Mouse (Mus musculus) embryonic facial prominence, embryonic 14.5 days (tissue): Measurements from ENCODE around the gene Akr1e1. TPM values are rescaled to one million over a fixed set of nuclear protein-coding genes. Genes with fewer than 3 reads are reported as not detected.
A peak's percentile ranks its signal among the peaks of the same experiment; 100 is the strongest.

ENCODE experiments used
- ATAC-seq: fragments of 200-750 bp; cut with Nextera tagmentation; 2 replicates; pipeline ENCODE4 v1.8.0; 2017; ENCODE audit warnings: low read depth, moderate number of reproducible peaks, moderate TSS enrichment
- DNase-seq: peaks from one replicate; pipeline ENCODE4 v3.0.0-alpha.2; 2015; ENCODE audit warnings: low spot score
- H3K27ac ChIP-seq: fragments of 300-500 bp; sonication (generic); replicated peaks from 2 replicates; pipeline ENCODE4 v1.5.1; 2014; ENCODE audit warnings: low read depth, mild to moderate bottlenecking, low read length, moderate library complexity
- H3K27me3 ChIP-seq: fragments of 300-500 bp; sonication (generic); replicated peaks from 2 replicates; pipeline ENCODE4 v1.6.1; 2014; ENCODE audit warnings: low read length; ENCODE audit not compliant: control insufficient read depth, insufficient read depth
- H3K36me3 ChIP-seq: fragments of 300-500 bp; sonication (generic); 2 replicates; pipeline ENCODE4 v1.6.1; 2014; ENCODE audit warnings: low read length, mixed read lengths; ENCODE audit not compliant: control insufficient read depth, insufficient read depth
- H3K4me1 ChIP-seq: fragments of 300-500 bp; sonication (generic); 2 replicates; pipeline ENCODE4 v1.6.1; 2014; ENCODE audit warnings: antibody characterized with exemption, low read length; ENCODE audit not compliant: control insufficient read depth, insufficient read depth
- H3K4me2 ChIP-seq: fragments of 300-500 bp; sonication (generic); 2 replicates; pipeline ENCODE4 v1.6.1; 2014; ENCODE audit warnings: low read depth, mild to moderate bottlenecking, low read length, moderate library complexity, mixed read lengths
- H3K4me3 ChIP-seq: fragments of 300-500 bp; sonication (generic); 2 replicates; pipeline ENCODE4 v1.5.1; 2014; ENCODE audit warnings: low read depth, mild to moderate bottlenecking, low read length
- H3K9ac ChIP-seq: fragments of 300-500 bp; sonication (generic); 2 replicates; pipeline ENCODE4 v1.6.1; 2014; ENCODE audit warnings: low read depth, mild to moderate bottlenecking, low read length, moderate library complexity, mixed read lengths
- H3K9me3 ChIP-seq: fragments of 300-500 bp; sonication (generic); 2 replicates; pipeline ENCODE4 v1.6.1; 2016; ENCODE audit warnings: low read length; ENCODE audit not compliant: control insufficient read depth
- WGBS: fragments of 180-500 bp; shearing (Covaris S2); extraction: QIAGEN DNeasy Blood & Tissue Kit; methylation state at CpG from one replicate; pipeline ENCODE4 v1.1.7; 2014; 5-methylcytosine and 5-hydroxymethylcytosine counted together
- polyA plus RNA-seq: library from polyadenylated mRNA; unstranded; fragments of >200 nt; fragmentation: Nextera tagmentation; extraction: Ambion mirVana; gene quantifications from 2 replicates; pipeline ENCODE4 v1.2.1, GENCODE M21; 2014

Gene Akr1e1
- polyA plus RNA-seq: 38.5 and 41.6 TPM in 2 replicates

DNA sequence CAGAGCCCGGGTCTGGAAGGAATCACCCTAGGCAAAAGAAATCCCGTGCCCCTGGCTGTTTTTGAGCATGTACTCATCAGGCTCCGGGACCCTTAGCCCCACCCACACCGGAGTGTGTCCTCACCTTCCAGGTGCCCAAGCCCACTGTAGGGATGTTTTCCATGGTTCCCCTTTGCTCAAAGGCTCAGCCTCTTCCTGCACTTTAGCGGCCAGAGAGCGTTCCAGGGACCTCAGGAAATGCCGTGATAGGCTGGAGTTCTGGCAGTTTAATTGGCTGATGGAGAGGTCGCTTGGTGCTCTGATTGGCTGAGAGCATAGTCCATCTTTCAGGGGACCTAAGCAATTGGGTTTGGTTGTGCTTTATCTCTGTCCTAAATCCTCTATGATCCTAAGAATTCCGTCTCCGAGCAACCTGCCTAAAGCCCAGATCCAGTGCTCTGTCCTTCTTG is at the start of gene Akr1e1:
TSS of gene Akr1e1 (minus strand) at position 214 of the 449 bp plus-strand sequence.
- 5% methylated on average over 10 of the region's 10 CpGs for WGBS
- peak; percentile 98 for DNase-seq

DNA sequence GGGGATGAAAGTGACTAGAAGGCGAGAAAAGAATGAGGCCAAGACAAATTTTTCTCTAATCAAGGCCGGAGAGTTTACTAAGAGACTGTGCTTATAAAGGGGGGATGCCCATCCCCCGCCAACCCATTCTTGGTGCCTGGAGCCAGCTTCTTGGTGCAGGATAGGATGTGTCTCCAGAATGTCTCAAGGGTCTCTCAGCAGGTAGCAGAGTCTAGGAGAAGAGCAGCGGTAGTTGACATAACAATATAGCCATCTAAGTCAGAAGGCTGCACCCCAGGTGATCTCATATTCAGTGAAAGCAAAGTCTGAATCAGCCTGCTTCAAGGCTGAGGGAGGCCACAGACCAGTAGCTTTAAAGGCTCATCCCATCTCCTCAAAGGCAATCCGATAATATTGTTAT is 49.4 kb upstream of the Akr1e1 start:
- no peaks in the 10 kb centered on the region for H3K9me3 ChIP-seq
- no peak overlapping the region for H3K4me2 ChIP-seq
- H3K27me3 ChIP-seq: no peaks in the 10 kb centered on the region
- H3K36me3 ChIP-seq: no peaks in the 10 kb centered on the region
- H3K4me3 ChIP-seq: no peak overlapping the region
- no peak overlapping the region for H3K27ac ChIP-seq
- H3K4me1 ChIP-seq: no peaks in the 10 kb centered on the region
- 89% methylated on average over 5 of the region's 5 CpGs for WGBS
- no peak overlapping the region for H3K9ac ChIP-seq
- DNase-seq: no peak
- ATAC-seq: no peak

More for the DNA sequence above, at the start of gene Akr1e1:
- no peaks in the 10 kb centered on the region for H3K9me3 ChIP-seq
- H3K4me1 ChIP-seq: no peaks in the 10 kb centered on the region
- peak within 1 kb of the TSS; percentile 70 for H3K9ac ChIP-seq
- 0 out of 2 replicates have a peak, but pooled peaks cover 5% of the 10 kb centered on the region for H3K36me3 ChIP-seq
- ATAC-seq: peak; percentile 100
- H3K4me2 ChIP-seq: peak within 1 kb of the TSS; percentile 64
- peak within 1 kb of the TSS; percentile 67 for H3K27ac ChIP-seq
- H3K27me3 ChIP-seq: no peaks in the 10 kb centered on the region
- peak within 1 kb of the TSS; percentile 60 for H3K4me3 ChIP-seq

DNA sequence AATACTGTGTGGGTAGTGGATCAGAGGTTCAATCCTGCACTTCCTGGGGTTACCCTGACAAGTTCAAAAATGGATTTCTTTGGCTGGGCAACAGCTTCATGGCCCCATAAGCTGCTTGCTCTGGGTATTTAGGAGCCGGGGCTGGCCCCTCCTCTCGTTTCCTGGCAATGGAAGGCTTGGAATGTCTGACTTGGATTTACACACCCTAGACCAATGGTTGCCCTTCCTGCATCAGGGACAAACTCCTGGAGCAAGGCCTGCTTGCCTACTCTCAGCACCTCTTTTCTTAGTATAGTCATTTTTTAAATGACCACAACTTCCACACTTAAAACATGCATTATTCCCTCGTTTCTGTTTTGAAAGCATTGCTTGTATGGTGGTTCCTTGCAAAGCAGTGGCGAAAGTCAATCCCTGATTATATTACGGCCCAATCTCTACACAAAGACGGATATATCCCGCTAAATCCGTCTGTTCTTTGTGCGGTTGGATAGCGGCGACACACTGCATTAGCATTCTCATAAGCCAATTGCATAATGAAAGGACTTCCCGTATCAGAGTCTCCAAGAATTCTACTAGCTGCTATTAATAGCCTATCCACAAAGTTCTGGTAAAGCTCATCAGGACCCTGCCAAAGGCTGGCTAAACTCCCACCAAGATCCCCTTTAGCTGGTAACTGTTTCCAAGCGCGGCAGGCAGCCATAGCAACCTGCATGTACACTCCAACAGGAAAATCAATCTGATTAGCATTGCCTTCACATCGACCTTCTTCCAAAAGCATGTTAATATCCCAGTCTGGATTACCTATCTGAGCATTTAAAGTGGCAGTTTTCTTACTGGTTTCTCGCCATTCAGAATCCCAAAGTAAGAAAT is 47.5 kb upstream of the Akr1e1 start:
- H3K27ac ChIP-seq: no peak overlapping the region
- no peak overlapping the region for H3K4me2 ChIP-seq
- H3K4me1 ChIP-seq: no peaks in the 10 kb centered on the region
- no peaks in the 10 kb centered on the region for H3K27me3 ChIP-seq
- H3K9me3 ChIP-seq: no peaks in the 10 kb centered on the region
- H3K36me3 ChIP-seq: no peaks in the 10 kb centered on the region
- WGBS: 84% methylated on average over 16 of the region's 16 CpGs
- H3K9ac ChIP-seq: no peak overlapping the region
- no peak overlapping the region for H3K4me3 ChIP-seq
- ATAC-seq (no peak), DNase-seq (no peak)

DNA sequence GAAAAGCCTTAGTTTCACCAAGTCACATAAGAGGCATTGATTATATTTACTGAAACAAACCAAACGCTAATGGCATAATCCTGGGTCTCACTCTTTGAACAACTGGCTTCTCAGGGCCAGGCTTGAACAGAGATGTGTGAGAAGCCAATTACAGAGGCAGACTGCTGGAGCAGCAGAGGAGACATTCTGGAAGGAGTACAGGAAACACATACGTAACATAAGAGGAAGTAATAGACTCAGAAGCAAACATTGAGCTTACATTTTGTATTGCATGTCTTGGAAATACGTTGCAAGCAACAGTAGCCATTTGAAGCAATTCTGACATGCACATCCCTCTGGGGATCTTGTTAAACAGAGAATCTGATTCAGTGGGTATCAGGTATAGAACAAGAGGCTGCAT is 41.2 kb upstream of the Akr1e1 start:
- no peaks in the 10 kb centered on the region for H3K36me3 ChIP-seq
- WGBS: 54% methylated on average over 3 of the region's 3 CpGs
- H3K4me3 ChIP-seq: no peak overlapping the region
- H3K4me1 ChIP-seq: no peaks in the 10 kb centered on the region
- H3K9ac ChIP-seq: no peak overlapping the region
- ATAC-seq (no peak), DNase-seq (no peak)
- H3K27ac ChIP-seq: no peak overlapping the region
- no peaks in the 10 kb centered on the region for H3K9me3 ChIP-seq
- no peaks in the 10 kb centered on the region for H3K27me3 ChIP-seq
- no peak overlapping the region for H3K4me2 ChIP-seq

DNA sequence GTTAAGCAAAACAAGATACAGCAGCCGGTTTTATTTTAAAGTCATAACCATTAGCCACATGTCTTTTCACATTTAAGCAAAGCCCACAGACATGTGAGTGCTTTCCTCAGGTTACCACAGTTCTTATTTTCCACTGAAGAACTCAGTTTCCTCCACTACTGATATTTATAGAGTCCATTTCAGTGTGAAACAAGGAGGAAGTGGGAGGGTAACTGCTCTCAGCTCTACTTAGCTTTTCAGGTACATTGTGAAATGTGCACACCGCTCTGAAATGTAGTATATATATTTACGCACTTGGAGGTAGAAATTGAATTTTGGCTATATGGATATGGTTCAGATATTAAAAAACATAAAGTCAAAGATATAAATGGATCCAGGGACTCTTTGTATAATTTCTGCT is 36.3 kb upstream of the Akr1e1 start:
- no peak overlapping the region for H3K27ac ChIP-seq
- DNase-seq: no peak
- WGBS: 79% methylated on average over 3 of the region's 3 CpGs

DNA sequence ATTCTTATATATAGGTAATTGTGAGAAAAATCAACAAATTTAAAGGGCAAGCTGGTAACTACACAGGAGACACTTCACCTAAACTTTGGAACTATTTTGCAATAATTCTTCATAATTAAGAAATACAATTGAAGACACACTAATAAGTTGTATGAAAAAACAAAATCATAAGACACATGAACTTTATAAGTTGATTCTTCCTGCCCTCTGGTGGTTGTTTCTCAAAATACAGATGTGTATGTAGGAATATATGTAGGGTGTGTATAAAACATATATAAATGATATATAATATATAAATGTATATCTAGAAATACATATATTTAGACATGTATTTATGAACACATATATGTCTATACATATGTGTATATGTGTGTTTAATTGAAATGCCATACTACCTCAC is 1.9 kb upstream of the Akr1e1 start:
- H3K4me1 ChIP-seq: no peaks in the 10 kb centered on the region
- no peak overlapping the region for H3K27ac ChIP-seq
- ATAC-seq: no peak

More for the DNA sequence above, 36.3 kb upstream of the Akr1e1 start:
- H3K36me3 ChIP-seq: no peaks in the 10 kb centered on the region
- H3K4me2 ChIP-seq: no peak overlapping the region
- no peak overlapping the region for H3K4me3 ChIP-seq
- H3K9me3 ChIP-seq: no peaks in the 10 kb centered on the region
- no peak for ATAC-seq
- H3K27me3 ChIP-seq: no peaks in the 10 kb centered on the region
- no peak overlapping the region for H3K9ac ChIP-seq
- no peaks in the 10 kb centered on the region for H3K4me1 ChIP-seq

DNA sequence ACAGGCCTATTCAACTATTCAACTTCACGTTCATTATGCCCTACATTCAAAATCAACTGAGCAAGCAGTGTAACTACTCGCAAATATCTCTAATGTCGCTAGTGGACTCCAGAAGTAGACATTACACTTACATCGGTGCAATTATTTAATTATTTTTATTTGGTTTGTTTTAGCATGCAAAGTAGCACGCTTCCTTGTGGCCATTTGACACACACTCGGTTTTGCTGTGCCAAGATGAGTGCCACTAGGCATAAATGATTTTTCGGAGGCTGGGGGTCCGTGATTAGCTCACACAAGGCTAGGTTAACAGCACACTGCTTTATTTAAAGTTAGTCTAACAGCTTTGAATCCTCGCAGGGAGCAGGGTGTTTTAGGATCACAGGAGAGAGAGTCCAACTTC is 444 bp downstream of the Akr1e1 start:
- H3K4me2 ChIP-seq: peak overlapping the region; percentile 64
- H3K27ac ChIP-seq: peak overlapping the region; percentile 67

More for the DNA sequence above, 1.9 kb upstream of the Akr1e1 start:
- Histone ChIP-seq H3K9me3 (no peaks in the 10 kb centered on the region), H3K27me3 (no peaks in the 10 kb centered on the region), H3K4me3 (no peak overlapping the region), H3K4me2 (no peak overlapping the region), H3K9ac (no peak overlapping the region), H3K36me3 (0 out of 2 replicates have a peak, but pooled peaks cover 5% of the 10 kb centered on the region)
- peak; percentile 43 for DNase-seq

DNA sequence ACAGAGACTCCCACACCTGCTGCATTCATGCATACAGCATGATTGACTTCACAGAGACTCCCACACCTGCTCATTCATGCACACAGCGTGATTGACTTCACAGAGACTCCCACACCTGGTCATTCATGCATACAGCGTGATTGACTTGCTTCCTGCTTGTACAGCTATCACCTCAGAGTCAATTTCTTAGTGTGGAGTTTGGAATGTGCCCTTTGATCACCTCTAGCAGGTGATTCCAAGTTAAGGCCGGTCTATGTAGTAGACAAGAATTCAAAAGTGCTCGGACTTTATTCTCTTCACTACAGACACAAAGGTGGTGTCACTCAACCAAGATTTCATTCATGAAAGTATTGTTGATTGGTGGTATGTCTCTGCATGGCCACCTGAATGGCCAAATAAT is 2.2 kb downstream of the Akr1e1 start:
- Histone ChIP-seq H3K4me3 (no peak overlapping the region), H3K4me1 (no peaks in the 10 kb centered on the region), H3K36me3 (0 out of 2 replicates have a peak, but pooled peaks cover 5% of the 10 kb centered on the region), H3K9ac (no peak overlapping the region), H3K27me3 (no peaks in the 10 kb centered on the region), H3K4me2 (no peak overlapping the region), H3K27ac (no peak overlapping the region), H3K9me3 (no peaks in the 10 kb centered on the region)
- DNase-seq (no peak), ATAC-seq (no peak)
- WGBS: 87% methylated on average over 4 of the region's 4 CpGs

More for the DNA sequence above, 444 bp downstream of the Akr1e1 start:
- ATAC-seq (peak; percentile 17; the same call in 1 of the 2 replicates), DNase-seq (no peak)
- WGBS: 21% methylated on average over 9 of the region's 9 CpGs
- Histone ChIP-seq H3K4me3 (peak overlapping the region; percentile 60), H3K9ac (peak overlapping the region; percentile 70), H3K9me3 (no peaks in the 10 kb centered on the region), H3K4me1 (no peaks in the 10 kb centered on the region), H3K36me3 (0 out of 2 replicates have a peak, but pooled peaks cover 5% of the 10 kb centered on the region), H3K27me3 (no peaks in the 10 kb centered on the region)
